Mouse (Mus musculus) right cerebral cortex, postnatal 25 days (tissue): ENCODE results near the gene Rhpn2.

Source experiments
- DNase-seq: peaks from one replicate; pipeline ENCODE4 v3.0.0; 2022

Gene Rhpn2

DNA sequence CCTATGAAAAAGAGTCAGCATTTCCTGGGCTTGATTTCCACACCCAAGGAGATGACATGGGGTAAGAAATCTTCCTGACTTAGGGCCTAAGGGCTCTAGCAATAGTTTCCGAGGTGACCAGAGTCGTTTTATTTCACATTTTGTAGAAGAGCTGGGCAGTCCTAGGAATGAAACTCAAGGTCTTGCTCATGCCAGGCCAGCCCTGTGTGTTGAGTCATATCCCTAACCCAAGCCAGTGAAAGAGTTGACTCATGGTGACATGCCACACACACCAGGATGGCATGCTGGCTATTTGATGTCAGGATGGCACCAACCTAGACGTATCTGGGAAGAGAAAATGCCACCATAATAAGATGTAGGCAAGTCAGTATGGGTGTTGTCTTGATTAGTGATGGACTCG is 15.1 kb downstream of the Rhpn2 start:
- no peak for DNase-seq

DNA sequence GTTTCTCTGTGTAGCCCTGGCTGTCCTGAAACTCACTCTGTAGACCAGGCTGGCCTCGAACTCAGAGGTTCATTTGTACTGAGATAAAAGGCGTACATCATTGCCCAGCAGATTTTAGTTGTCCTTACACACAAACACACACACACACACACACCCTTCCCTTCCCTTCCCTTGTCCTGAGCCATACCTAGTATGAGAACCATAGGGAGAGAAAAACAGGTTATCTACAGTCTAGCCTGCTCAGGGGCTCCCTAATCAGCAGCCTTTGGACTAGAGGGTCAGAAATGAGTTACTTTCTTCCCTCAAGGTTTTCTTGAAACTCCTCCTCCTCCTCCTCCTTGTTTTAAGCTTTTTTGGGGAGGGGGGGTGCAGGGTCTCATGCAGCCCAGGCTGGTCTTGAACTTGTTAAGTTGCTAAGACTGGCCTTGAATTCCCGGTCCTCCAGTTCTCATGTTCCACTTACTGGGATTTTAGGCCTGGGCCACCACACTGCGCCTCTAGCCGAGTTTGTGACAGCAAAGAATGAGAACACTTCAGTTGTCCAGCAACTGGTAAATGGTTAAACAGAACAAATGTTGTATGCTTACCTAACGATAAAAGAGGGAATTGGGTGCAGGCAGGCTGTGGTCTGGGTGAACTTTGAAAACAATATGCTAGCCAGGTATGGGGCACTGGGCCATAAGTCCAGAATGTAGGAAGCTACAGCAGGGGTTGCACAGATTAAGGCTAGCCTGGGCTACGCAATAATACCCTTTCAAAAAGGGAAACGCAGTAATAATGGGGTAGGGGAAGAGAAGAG is 16.1 kb downstream of the Rhpn2 start:
- no peak for DNase-seq

DNA sequence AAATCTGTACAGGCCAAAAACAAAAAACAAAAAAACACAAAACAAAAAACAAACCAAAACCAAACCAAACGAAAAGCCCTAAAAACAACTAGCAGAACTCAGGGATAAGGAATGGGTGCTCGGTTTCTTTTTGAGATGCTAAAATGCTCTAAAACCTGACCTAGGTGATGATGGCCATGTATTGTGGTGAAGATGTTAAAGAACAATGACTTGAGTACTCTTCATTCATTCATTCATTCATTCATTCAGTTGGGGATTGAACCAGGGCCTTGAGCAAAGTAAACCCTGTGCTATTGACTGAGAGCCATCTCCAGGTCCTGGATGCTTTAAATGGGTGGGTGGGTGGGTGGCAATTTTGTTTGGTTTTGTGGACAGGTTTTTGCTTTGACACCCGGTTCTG is 17.2 kb downstream of the Rhpn2 start:
- no peak for DNase-seq

DNA sequence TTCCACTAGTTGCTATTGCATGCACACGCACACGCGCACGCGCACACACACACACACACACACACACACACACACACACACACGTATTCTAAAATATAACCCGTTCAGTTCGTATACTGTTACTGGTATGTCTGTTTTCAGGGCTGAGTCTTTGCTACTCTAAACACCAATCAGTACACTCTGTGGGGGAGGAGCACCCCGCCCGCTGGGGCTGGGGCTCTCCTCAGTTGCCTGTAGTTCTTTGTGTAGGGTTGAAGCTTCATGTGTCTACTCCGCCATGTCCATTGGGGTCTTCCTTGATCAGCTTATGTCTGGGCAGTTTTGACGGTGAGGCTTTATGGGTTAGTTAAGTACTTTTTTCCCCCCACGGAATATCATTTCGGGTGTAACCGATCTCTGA is 19.3 kb downstream of the Rhpn2 start:
- no peak for DNase-seq

DNA sequence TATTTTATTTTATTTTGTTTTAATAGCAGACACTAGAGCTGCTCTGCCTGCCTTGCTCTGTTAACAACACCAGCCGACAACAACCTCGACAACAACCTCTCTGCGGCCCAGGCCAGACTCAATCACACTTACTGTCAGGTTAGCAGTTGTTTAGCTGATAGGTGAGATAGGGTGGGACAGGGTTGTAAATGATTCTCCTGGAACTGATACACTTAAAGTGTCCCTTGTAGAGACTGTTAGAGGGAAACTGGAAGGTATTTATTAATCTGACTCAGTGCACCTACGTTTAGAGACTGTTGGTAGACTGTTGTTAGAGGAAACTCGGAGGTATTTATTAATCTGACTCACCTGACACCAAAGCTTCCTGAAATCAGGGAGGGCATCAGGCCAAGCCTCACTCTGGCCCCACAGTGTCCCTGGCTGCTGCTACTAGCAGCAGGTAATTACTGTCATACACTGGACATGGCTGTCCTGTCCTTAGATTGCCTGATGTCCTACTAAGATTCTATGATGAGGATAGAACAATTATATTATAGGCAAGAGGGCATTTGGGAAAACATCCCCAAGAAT is 21.4 kb downstream of the Rhpn2 start:
- DNase-seq = no peak

DNA sequence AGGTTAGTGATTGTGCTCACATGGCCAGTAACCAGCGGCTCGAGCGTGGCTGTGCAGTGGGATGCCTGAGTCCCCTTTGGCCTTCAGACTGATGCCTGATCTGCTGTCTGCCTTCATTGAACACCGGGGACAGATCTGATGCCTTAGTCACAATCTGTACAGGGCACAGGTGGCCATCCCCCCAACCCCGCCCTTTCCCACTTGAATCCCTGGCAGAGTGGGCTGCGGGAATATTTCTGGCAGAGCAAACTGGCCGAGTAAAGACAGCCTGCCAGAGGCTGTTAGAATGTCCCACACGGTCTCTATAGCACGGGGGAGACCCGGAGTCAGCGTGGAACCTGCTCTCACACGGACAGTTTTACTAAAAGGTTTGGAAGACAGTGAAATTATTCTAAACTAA is 23.7 kb downstream of the Rhpn2 start:
- DNase-seq = no peak

DNA sequence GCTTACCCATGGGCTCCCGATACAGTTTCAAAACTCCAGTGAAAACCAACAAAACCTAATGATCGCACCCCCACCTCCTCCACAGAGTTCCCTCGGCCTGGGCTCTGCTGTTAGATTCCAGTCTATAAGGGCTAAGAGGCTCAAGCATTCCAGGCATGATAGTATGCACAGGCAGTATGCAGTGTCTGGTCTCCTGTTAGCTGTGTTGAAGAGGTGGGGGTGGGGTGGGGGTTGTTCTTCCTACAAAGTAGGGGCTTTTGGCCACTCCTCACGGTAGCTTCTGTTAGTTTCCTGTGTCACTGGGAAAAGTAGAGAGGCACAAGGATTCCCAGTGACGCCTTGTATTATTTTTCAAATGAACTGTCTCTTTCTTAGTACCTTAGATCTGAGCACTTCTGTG is 28.3 kb downstream of the Rhpn2 start:
- no peak for DNase-seq

DNA sequence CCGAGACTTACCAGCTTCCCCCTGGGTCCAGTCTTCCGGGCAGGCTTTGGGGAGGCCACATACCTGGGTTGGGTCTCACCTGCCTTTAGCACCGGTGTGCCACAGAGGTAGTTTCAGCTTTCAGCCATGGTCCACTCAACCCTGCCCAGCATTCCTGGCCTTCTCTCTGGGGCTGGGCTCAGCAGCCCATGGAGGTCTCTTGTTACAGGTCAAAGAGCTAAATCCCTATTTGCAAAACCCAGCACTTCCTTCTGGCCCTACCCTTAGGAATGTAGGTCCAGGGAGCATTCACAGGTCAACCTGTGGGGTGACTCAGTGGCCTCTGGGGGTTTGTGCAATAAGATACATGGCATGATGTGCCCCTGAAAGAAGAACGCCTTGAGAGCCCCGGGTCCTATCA is 28.9 kb downstream of the Rhpn2 start:
- no peak for DNase-seq

DNA sequence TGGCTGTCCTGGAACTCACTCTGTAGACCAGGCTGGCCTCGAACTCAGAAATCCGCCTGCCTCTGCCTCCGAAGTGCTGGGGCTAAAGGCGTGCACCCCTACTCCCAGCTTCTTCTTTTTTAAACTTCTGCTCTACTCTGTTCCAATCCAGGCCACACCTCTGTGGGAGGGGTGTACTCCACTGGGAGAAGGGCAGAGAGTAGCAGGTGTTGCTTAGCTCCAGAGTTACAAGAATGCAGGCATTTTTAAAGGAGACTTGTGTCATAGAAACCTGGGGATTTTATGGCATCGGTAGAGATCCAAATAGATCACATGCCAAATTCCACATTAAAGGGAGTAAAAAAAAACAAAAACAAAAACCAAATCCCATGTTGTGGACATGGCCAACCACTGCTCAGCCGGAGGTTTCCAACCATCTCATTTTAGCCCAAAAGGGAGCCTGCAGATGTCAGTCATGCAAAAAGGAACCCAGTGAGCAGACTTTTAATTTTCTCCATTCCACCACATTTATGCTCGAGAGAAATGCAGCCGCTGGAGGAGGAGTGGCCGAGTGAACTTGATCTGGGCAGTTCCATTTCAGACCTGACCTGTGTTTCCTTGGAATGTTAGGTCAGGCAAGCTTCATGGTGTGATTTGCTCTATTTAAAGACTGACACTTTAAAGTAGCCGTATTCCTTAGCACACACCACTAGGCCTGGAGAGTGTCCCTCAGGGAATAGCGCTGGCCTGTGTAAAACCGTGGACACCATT is 31.4 kb downstream of the Rhpn2 start:
- DNase-seq = no peak

DNA sequence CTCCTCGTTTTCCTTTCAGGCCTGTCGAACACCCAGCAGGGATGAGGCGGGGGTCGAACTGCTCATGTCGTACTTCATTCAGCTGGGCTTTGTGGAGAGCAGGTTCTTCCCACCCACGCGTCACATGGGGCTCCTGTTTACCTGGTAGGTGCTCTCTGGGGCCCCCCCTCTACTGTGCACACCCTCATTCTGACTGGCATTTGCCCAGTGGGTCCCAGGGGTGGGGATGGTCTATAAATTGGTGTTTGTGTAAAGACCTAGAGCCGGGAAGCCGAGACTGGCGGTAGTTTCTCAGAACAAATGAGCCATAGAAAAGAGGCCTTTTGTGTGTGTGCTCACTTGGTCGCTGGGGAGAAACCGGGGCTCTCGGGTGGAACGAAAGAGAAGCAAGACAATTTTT is 37.1 kb downstream of the Rhpn2 start:
- DNase-seq = no peak

DNA sequence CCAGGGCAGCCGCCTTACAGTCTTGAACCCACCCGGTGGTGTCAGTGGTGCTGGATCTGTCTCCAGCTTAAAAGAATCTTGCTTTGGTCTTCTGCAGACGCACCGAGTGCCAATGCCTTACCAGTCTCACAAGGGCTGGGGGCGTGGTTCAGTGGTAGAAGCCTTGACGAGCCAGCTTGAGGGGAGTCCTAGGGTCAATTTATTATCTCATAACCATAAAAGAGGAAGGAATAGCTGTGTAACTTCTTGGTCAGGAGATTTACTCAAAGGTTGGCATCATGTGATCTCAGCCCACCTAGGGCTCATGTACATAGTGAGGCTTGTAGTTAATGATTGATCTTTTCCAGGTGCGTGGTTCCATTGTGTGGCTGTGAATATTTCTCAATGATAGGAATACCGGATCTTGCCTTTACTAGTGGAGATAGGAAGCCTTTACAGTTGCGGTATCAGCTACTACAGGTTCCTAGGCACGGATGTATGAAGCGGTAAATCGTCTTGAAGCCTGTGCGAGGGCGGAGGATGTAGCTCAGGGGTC is 38.6 kb downstream of the Rhpn2 start:
- DNase-seq = no peak

DNA sequence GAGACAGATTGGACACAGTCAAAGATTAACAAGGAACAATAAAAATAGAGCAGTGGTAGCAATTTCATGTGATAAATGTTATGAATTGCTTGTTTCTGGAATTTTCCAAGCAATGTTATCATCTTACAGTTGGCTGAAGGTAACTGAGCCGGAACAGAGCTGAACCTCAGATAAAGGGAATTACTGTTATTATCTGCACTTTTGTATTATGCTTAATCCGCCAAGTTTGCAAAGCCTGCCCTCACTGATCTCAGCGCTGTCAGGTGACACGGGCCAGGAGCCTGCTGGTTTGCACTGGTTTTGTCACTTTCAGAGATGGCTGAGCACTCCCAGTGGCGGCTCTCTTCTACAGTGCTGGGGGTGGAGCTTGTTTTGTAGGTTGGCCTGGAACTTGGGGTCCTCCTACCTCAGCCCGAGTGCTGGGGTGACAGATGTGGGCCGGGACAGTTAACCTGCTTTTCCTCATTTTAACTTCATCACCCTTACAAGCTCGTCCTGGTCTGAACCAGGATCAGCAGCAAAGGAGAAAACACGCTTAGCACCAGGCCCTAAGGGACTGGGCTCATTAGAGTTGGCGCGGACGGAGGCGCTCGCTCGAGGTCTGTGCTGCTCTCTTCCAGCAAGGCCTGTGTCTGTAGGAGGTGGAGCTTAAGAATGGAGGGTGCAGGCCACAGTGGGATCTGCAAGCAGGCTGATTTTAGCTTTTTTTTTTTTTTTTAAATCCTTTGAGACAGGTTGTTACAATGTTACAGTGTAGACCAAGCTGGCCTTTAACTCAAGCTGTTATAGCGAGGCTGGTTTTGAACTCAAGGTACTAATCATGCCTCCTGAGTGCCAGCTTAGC is 39.4 kb downstream of the Rhpn2 start:
- no peak for DNase-seq

DNA sequence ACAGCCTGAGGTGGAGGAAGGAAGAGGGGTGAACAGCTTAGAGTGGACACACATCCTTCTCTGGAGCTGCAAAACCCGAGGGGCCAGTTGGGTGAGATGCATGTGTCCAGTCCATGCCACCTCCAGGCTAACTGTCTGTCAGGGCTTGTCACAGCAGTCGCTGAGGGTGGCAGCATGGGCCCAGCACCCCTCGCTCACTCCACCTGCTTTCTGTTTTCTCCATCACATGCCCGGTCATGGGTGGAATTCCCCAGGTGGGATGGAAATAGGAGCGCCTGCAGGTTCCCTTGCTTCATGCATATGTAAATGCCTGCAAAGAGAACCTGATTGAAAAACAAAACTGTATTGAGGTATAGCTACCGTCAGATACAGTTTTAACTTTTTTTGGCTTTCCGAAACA is 40.3 kb downstream of the Rhpn2 start:
- DNase-seq = no peak

DNA sequence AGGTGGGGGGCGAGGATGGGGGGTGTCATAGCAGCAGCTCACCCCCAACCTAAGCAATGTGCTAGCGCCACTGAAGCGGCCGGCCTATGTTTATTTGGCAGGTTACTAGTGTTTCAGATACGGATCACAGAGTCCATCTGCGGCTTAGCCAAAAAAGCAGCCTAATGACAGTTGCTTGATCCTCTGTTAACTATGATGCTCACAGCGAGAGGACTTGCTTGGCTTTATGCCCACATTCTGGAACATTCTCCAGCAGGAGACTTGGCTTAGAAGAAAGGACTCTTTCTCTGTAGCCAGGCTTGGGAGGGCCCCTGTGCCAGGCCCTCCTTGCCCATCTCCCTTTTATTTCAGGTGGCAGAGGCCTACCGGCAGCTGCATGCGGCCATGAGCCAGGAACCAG is 42.7 kb downstream of the Rhpn2 start:
- no peak for DNase-seq

DNA sequence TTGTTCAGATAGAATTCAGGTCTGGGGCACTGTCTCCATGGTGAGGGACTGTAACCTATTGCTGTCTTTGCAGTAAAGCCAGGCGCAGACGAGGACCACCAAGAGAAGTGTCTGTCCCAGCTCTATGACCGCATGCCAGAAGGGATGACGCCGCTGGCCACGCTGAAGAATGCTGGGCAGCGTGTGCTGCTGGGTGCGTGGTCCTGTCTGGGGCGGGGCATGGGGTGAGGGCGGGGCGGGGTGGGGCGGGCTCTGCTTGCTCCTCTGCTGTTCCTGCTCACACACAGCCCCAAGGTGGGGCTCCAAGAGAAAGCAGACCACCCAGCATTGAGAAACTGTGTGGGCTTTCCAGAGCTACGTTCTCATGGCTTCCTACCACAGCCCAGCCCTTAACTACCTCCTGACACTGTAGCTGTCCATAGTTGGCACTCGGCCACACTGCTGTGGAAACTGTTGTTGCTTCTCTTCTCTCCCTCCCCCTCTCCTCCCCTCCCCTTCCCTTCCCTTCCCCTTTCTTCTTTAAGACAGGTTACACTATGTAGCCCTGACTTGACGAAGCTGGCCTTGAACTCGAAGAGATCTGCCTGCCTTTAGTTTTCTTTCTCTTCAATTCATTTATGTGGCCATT is 45.6 kb downstream of the Rhpn2 start:
- no peak for DNase-seq

DNA sequence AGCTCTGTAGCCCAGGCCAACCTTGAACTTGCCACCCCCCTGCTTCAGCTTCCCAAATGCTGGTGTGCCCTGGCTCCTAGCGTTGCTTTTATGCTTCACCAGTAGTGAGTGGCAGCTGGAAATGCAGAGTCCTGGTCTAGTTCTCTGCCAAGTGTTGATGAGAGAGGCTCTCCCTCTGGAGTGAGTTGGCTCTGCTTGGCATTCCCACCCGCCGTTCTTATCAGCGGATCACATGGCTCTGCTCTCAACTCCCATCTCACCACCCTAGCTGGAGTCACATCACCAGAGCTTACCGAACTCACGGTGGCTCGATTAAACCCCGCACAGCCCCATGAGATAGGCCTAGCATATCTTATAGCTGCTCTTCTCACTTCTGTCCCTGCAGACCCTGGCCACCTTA is 46.4 kb downstream of the Rhpn2 start:
- no peak for DNase-seq

DNA sequence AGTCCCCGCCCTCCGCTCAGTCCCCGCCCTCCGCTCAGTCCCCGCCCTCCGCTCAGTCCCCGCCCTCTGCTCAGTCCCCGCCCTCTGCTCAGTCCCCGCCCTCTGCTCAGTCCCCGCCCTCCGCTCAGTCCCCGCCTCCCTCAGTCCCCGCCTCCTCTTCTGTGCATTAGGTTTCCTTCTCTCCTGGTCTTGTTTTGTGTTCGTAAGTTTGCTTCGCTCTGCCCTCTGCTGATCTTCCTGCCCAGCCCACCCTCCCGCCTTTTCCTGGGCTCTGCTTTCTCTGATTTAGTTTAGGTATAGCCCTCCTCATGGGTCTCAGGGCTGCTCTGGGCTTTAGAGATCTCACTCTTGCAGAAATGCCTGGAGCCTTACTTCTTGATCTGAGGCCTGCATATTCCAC is 47.9 kb downstream of the Rhpn2 start:
- DNase-seq = no peak

DNA sequence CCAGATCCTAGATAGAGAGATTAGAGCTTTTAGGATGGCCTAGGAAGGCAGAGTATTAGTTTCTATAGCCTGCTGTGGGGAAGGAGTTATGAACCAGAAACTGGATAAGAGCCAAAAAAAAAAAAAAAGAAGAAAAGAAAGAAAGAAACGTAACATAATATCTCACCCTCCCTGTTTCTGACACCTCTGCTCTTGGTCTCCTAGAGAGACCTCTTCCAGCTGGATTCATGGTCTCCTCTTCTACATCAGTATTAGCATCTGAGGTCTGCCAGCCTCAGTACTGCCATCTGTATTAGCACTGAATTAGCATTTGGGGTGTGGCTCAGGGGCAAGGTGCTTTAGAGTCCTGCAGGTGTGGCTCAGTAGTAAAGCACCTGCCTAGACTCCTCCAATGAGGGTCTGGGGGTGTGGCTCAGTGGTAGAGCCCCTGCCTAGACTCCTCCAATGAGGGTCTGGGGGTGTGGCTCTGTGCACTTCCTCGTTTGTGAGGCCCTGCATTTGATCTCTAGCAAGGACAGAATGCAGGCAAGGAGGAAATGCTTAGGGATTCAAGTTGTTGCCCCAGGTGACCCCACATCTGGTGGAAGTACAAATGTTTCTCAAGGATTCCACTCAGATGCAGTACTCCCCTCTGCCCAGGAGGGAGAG is 48.9 kb downstream of the Rhpn2 start:
- DNase-seq = no peak

DNA sequence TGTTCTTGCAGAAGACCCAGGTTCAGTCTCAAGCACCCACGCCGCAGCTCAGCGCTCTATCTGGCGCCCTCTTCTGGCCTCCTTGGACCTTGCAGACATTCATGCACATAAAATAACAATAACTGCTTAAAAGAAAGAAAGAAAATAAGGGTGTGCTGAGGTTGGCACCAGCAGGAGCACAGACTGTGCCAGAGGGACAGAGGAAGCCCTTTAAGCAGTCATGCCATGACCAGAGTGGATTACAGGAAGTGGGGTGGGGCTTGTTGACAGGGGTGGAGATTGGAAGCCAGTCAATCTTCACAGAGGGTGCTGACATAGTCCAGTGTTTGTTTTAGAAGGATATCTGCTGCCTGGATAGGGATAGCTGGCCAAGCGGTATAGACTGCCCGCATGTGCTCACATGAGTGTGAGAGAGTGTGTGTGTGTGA is 52.6 kb downstream of the Rhpn2 start:
- DNase-seq = no peak

DNA sequence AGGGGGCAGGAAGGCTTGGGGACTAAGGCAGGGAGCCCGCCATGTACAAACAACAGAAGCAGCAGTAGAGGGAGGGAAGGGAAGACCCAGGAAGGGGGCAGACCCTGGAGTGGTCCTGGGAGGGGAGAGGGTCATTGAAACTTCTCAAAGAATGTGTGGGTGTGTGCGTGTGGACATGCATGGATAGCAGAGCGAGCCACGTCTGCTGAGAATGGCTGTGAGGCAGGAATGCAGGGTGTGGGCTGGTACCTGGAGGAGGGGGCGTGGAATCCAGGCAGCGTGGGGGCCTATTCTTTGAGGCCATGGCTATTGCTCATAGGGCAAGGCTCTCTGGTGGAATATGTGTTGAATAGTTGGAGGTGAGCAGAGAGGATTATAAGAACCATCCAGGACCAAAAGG is 54.7 kb downstream of the Rhpn2 start:
- no peak for DNase-seq

DNA sequence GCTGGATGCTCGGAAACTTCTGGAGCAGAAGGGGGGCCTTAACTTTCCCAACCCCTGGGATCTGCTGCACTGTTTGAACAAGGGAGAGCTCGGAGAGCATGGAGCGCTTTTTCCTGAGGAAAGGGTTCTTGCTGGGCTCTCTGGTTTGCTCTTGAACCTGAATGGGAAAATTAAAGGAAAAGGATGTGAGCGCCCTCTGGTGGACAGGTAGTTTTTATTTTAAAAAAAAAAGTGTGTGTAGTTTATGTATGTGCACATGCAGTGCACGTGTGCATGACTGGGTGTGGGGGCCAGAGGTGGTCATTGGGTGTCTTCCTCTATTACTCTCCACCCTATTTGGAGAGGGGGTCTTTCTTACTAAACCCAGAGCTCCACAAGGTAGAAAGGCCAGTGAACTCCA is 59.0 kb downstream of the Rhpn2 start:
- DNase-seq = no peak
